Comparison of ENCODE assay signal across 8 mouse cellular contexts in the genomic region with DNA sequence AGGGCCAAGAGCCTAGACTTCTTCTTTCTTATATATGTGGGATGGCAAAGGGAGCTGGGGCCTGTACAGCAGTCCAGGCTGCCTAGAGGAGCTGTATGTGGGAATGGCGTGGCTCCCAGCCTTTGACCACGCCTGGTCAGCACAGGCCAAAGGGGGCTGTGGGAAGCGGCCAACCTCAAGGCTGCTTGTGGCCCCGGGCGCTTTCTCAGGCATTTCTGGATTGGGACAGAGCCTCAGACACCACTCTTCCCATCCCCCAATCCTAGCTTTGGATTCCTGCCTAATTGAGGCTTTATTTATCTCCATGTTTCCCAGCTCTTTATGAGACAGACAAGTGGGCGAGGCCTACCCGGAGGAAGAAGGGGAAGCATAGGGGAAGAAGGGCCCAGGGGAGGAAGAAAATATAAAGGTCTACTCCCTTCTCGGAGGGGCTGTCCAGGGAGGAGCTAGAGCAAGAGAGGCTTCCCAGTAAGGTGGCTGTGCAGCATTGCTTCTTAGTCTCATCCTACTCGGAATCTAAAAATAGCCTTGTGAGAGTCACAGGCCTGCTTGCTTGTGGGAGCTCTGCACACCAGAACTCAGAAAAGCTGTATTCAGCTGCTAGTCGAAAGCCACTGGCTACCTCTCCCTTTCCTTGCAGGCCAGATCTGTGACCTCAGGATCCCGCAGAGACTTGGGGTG. TPM values are rescaled to one million over a fixed set of nuclear protein-coding genes. Genes with fewer than 3 reads are reported as not detected.
DNase-seq lines count a peak whose midpoint lies in the region; ATAC-seq lines count a peak whose summit lies in the region.

No protein-coding gene starts in this region.

- H3K9ac ChIP-seq in hindbrain, embryonic 13.5 days = peak overlapping the region; percentile 13; the same call in 1 of the 2 replicates
- peak overlapping the region; percentile 17; the same call in 1 of the 2 replicates for H3K9ac ChIP-seq in lung, embryonic 16.5 days (ENCODE audit: low read length)

- H3K4me3 ChIP-seq in hindbrain, embryonic 13.5 days = no peak overlapping the region
- 0 out of 2 replicates have a peak overlapping the region, but pooled peaks have one; percentile 4 for H3K4me3 ChIP-seq in lung, embryonic 16.5 days (ENCODE audit: low read length)

- no peaks in the 10 kb centered on the region for H3K9me3 ChIP-seq in hindbrain, embryonic 13.5 days
- H3K9me3 ChIP-seq in lung, embryonic 16.5 days (ENCODE audit: control insufficient read depth, low read length) = no peaks in the 10 kb centered on the region

- peak; percentile 77 for ATAC-seq in hindbrain, embryonic 13.5 days (ENCODE audit: low FRiP score)
- peak; percentile 95 for ATAC-seq in lung, embryonic 16.5 days (ENCODE audit: low read depth)

- H3K36me3 ChIP-seq in hindbrain, embryonic 13.5 days = peaks cover 6% of the 10 kb centered on the region
- H3K36me3 ChIP-seq in lung, embryonic 16.5 days (ENCODE audit: control insufficient read depth, insufficient read depth, low read length) = no peaks in the 10 kb centered on the region

- 24% methylated on average over 11 of the region's 11 CpGs for WGBS in hindbrain, embryonic 13.5 days
- 28% methylated on average over 11 of the region's 11 CpGs for WGBS in lung, embryonic 16.5 days

- no peak overlapping the region for H3K4me2 ChIP-seq in hindbrain, embryonic 13.5 days
- H3K4me2 ChIP-seq in lung, embryonic 16.5 days (ENCODE audit: low read depth, low read length) = peak overlapping the region; percentile 4

- H3K27me3 ChIP-seq in hindbrain, embryonic 13.5 days = no peaks in the 10 kb centered on the region
- no peaks in the 10 kb centered on the region for H3K27me3 ChIP-seq in lung, embryonic 16.5 days (ENCODE audit: control insufficient read depth, insufficient read depth, low read depth, low read length)

- peak overlapping the region; percentile 79 for H3K27ac ChIP-seq in hindbrain, embryonic 13.5 days
- peak overlapping the region; percentile 98 for H3K27ac ChIP-seq in lung, embryonic 16.5 days (ENCODE audit: low read length)

- peak; percentile 94 for DNase-seq in Muller cell, postnatal 12 days (ENCODE audit: inconsistent ontology term)
- DNase-seq in cerebellum, adult 9-11 months = peak; percentile 72
- peak; percentile 46 to 50 for DNase-seq in frontal cortex, postnatal 25 days (ENCODE audit: low spot score in 2 of 2)
- peak; percentile 63 to 69 for DNase-seq in layer of hippocampus, postnatal 14 days (ENCODE audit: low spot score in 2 of 2)
- DNase-seq in retina, postnatal 7 days (ENCODE audit: low read depth, low spot score) = peak; percentile 28
- DNase-seq in thymus, postnatal 25 days = no peak

- H3K4me1 ChIP-seq in hindbrain, embryonic 13.5 days (replicated peaks) = peaks cover 36% of the 10 kb centered on the region
- peaks cover 42% of the 10 kb centered on the region for H3K4me1 ChIP-seq in lung, embryonic 16.5 days (replicated peaks; ENCODE audit: control insufficient read depth, insufficient read depth, low read length)

RNA-seq across cellular contexts. Expression of a gene that starts 47.0 kb away (rescaled TPM):
- polyA plus RNA-seq in hindbrain, embryonic 13.5 days (2015; fragmentation: Nextera tagmentation; extraction: Ambion mirVana) = 36.6 and 37.9 TPM in 2 replicates
- 100 to 1,000 TPM; 256 to 263 TPM for total RNA-seq in layer of hippocampus, postnatal 14 days (2021)
- polyA plus RNA-seq in lung, embryonic 16.5 days (2015; fragmentation: Nextera tagmentation; extraction: Ambion mirVana) = 52.9 and 59.0 TPM in 2 replicates
